Mouse (Mus musculus): ENCODE results near the gene Ssh2. TPM values are rescaled to one million over a fixed set of nuclear protein-coding genes. Genes with fewer than 3 reads are reported as not detected.

Ssh2 gene
- polyA plus RNA-seq, 1 experiment from 2014 or later: 3.0 TPM

DNA sequence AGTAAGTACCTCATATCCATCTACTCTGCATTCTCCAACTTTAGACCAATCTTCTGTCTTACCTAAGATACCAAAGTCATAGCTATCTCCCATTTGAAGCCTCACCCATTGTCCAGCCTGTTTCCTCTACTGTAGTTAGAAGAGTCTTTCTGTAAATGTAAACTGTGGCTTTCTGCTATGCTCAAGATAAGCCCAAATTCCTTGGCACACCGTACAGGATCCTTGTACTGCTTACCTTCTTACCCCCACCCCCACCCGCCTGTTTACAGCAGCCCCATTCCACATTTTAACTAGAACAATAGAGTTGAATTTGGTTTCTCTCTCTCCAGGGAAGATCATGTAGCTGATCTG lies 153.7 kb downstream of the Ssh2 start:
- TF ChIP-seq EP300 (optimal IDR thresholded peaks at IDR 0.05) (no peak), CTCF (IDR thresholded peaks at IDR 0.05; ENCODE audit: low read depth) (no peak)
- Histone ChIP-seq H3K36me3 (ENCODE audit: control insufficient read depth, insufficient read depth, low read length) (no peaks in the 10 kb centered on the region), H3K27ac (replicated peaks) (no peak overlapping the region), H3K4me1 (replicated peaks; ENCODE audit: control insufficient read depth, insufficient read depth) (peaks cover 2% of the 10 kb centered on the region; the same call in 1 of the 2 replicates), H3K4me2 (replicated peaks; ENCODE audit: low read depth) (no peak overlapping the region), H3K27me3 (ENCODE audit: control insufficient read depth, insufficient read depth, low read length) (no peaks in the 10 kb centered on the region), H3K9ac (ENCODE audit: low read length) (no peak overlapping the region), H3K9me3 (ENCODE audit: control insufficient read depth, low read length) (no peaks in the 10 kb centered on the region), H3K4me3 (ENCODE audit: low read depth, low read length) (no peak overlapping the region)
- 39% methylated on average over 2 of the region's 2 CpGs for WGBS
- ATAC-seq (ENCODE audit: low FRiP score, low TSS enrichment) (no peak), DNase-seq (ENCODE audit: low spot score) (no peak)

GRCm38 (mm10) chr11:77371088-77371487 lies 155.0 kb downstream of the Ssh2 start:
- 51% methylated on average over 3 of the region's 3 CpGs for WGBS
- TF ChIP-seq CTCF (IDR thresholded peaks at IDR 0.05; ENCODE audit: low read depth) (no peak), EP300 (optimal IDR thresholded peaks at IDR 0.05) (no peak)
- Histone ChIP-seq H3K4me3 (ENCODE audit: low read depth, low read length) (no peak overlapping the region), H3K4me2 (replicated peaks; ENCODE audit: low read depth) (no peak overlapping the region), H3K27me3 (ENCODE audit: control insufficient read depth, insufficient read depth, low read length) (no peaks in the 10 kb centered on the region), H3K9ac (ENCODE audit: low read length) (no peak overlapping the region), H3K27ac (replicated peaks) (no peak overlapping the region), H3K36me3 (ENCODE audit: control insufficient read depth, insufficient read depth, low read length) (no peaks in the 10 kb centered on the region), H3K4me1 (replicated peaks; ENCODE audit: control insufficient read depth, insufficient read depth) (peaks cover 2% of the 10 kb centered on the region; the same call in 1 of the 2 replicates), H3K9me3 (ENCODE audit: control insufficient read depth, low read length) (no peaks in the 10 kb centered on the region)
- no peak for ATAC-seq (ENCODE audit: low FRiP score, low TSS enrichment)
- no peak for DNase-seq (ENCODE audit: low spot score)

- Histone ChIP-seq H3K27ac (replicated peaks) (no peak overlapping the region), H3K36me3 (ENCODE audit: control insufficient read depth, insufficient read depth, low read length) (no peaks in the 10 kb centered on the region), H3K9ac (ENCODE audit: low read length) (no peak overlapping the region), H3K27me3 (ENCODE audit: control insufficient read depth, insufficient read depth, low read length) (no peaks in the 10 kb centered on the region), H3K9me3 (ENCODE audit: control insufficient read depth, low read length) (no peaks in the 10 kb centered on the region), H3K4me3 (ENCODE audit: low read depth, low read length) (no peak overlapping the region), H3K4me1 (replicated peaks; ENCODE audit: control insufficient read depth, insufficient read depth) (peaks cover 2% of the 10 kb centered on the region; the same call in 1 of the 2 replicates), H3K4me2 (replicated peaks; ENCODE audit: low read depth) (no peak overlapping the region)
- DNase-seq (ENCODE audit: low spot score) (no peak), ATAC-seq (ENCODE audit: low FRiP score, low TSS enrichment) (no peak)
- TF ChIP-seq EP300 (optimal IDR thresholded peaks at IDR 0.05) (no peak), CTCF (IDR thresholded peaks at IDR 0.05; ENCODE audit: low read depth) (no peak)
These were observed 155.6 kb downstream of the Ssh2 start for GRCm38 (mm10) chr11:77371696-77372095.

GRCm38 (mm10) chr11:77372196-77372904 lies 156.3 kb downstream of the Ssh2 start:
- Histone ChIP-seq H3K4me1 (replicated peaks; ENCODE audit: control insufficient read depth, insufficient read depth) (peaks cover 2% of the 10 kb centered on the region; the same call in 1 of the 2 replicates), H3K27ac (replicated peaks) (no peak overlapping the region), H3K9ac (ENCODE audit: low read length) (no peak overlapping the region), H3K9me3 (ENCODE audit: control insufficient read depth, low read length) (no peaks in the 10 kb centered on the region), H3K4me3 (ENCODE audit: low read depth, low read length) (no peak overlapping the region), H3K27me3 (ENCODE audit: control insufficient read depth, insufficient read depth, low read length) (no peaks in the 10 kb centered on the region), H3K36me3 (ENCODE audit: control insufficient read depth, insufficient read depth, low read length) (no peaks in the 10 kb centered on the region), H3K4me2 (replicated peaks; ENCODE audit: low read depth) (no peak overlapping the region)
- DNase-seq (ENCODE audit: low spot score) (no peak), ATAC-seq (ENCODE audit: low FRiP score, low TSS enrichment) (no peak)
- TF ChIP-seq CTCF (IDR thresholded peaks at IDR 0.05; ENCODE audit: low read depth): no peak
- no peak for TF ChIP-seq EP300 (optimal IDR thresholded peaks at IDR 0.05)
- WGBS: 42% methylated on average over 8 of the region's 8 CpGs

DNA sequence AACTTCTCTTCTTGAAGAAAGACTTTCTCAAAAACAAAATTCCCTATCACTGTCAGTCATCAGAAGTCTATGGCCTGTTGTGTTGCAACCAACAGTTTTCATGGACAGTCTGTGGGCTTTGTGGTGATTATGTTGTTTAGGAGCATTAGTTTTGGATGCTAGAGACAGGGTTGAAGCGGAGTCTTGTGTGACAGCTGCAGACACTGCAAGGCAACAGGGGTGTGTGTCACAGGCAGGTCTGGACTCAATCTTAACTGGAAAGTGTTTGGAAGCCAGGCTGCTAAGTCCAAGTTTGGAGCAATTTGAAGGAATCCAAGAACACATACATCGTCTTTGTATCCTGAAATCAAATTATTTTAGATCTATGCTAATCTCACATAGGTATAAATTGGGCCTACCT lies 162.5 kb downstream of the Ssh2 start:
- Histone ChIP-seq H3K36me3 (ENCODE audit: control insufficient read depth, insufficient read depth, low read length) (no peaks in the 10 kb centered on the region), H3K27me3 (ENCODE audit: control insufficient read depth, insufficient read depth, low read length) (no peaks in the 10 kb centered on the region), H3K9me3 (ENCODE audit: control insufficient read depth, low read length) (no peaks in the 10 kb centered on the region), H3K4me3 (ENCODE audit: low read depth, low read length) (no peak overlapping the region), H3K9ac (ENCODE audit: low read length) (no peak overlapping the region), H3K4me2 (replicated peaks; ENCODE audit: low read depth) (no peak overlapping the region), H3K27ac (replicated peaks) (no peak overlapping the region), H3K4me1 (replicated peaks; ENCODE audit: control insufficient read depth, insufficient read depth) (no peaks in the 10 kb centered on the region)
- TF ChIP-seq EP300 (optimal IDR thresholded peaks at IDR 0.05) (no peak), CTCF (IDR thresholded peaks at IDR 0.05; ENCODE audit: low read depth) (no peak)
- 90% methylated on average over 2 of the region's 2 CpGs for WGBS
- ATAC-seq (ENCODE audit: low FRiP score, low TSS enrichment) (no peak), DNase-seq (ENCODE audit: low spot score) (no peak)

DNA sequence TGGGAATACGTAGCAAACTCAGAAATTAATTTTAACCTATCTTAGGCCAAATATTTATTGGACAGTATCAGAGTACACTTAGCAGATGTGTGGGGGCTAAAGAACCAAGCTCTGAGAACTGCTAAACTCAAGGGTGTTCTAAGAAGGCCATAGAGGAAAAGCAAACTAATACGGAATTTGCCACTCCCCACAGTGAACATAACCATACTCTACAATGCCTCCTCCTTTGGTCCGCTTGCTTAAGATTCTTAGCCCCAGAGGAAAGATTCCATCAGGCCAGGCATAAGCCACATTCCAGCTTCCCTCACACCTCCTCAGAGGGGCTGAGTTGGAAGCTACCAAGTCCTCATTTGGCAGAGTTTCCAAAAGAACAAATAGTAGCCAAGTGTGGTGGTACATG lies 165.1 kb downstream of the Ssh2 start:
- WGBS: 66% methylated on average over 3 of the region's 3 CpGs
- H3K27me3 ChIP-seq (ENCODE audit: control insufficient read depth, insufficient read depth, low read length): no peaks in the 10 kb centered on the region
- H3K4me2 ChIP-seq (replicated peaks; ENCODE audit: low read depth): no peak overlapping the region
- H3K4me3 ChIP-seq (ENCODE audit: low read depth, low read length): no peak overlapping the region
- no peak overlapping the region for H3K9ac ChIP-seq (ENCODE audit: low read length)
- no peaks in the 10 kb centered on the region for H3K9me3 ChIP-seq (ENCODE audit: control insufficient read depth, low read length)
- H3K36me3 ChIP-seq (ENCODE audit: control insufficient read depth, insufficient read depth, low read length): no peaks in the 10 kb centered on the region
- ATAC-seq (ENCODE audit: low FRiP score, low TSS enrichment): no peak
- H3K4me1 ChIP-seq (replicated peaks; ENCODE audit: control insufficient read depth, insufficient read depth): no peaks in the 10 kb centered on the region
- DNase-seq (ENCODE audit: low spot score): no peak
- no peak for TF ChIP-seq CTCF (IDR thresholded peaks at IDR 0.05; ENCODE audit: low read depth)
- TF ChIP-seq EP300 (optimal IDR thresholded peaks at IDR 0.05): no peak
- H3K27ac ChIP-seq (replicated peaks): no peak overlapping the region
